Mouse (Mus musculus) cortical plate, adult 2 months (tissue): ENCODE data around the gene Myo3b. TPM values are rescaled to one million over a fixed set of nuclear protein-coding genes. Genes with fewer than 3 reads are reported as not detected.

Experiments
- H3K27ac ChIP-seq: fragments of 200-500 bp; 2 replicates; pipeline ENCODE4 v1.5.1; 2012; ENCODE audit warnings: low read length, control low read depth, inconsistent platforms; ENCODE audit not compliant: insufficient read depth
- H3K4me1 ChIP-seq: fragments of 200-500 bp; 2 replicates; pipeline ENCODE4 v1.6.1; 2011; ENCODE audit warnings: low read length; ENCODE audit not compliant: control insufficient read depth, insufficient read depth
- H3K4me3 ChIP-seq: fragments of 200-500 bp; 2 replicates; pipeline ENCODE4 v1.5.1; 2011; ENCODE audit warnings: mild to moderate bottlenecking, low read length, control low read depth; ENCODE audit not compliant: insufficient read depth
- CTCF ChIP-seq: fragments of 200-500 bp; IDR thresholded peaks from 2 replicates; pipeline ENCODE4 v1.5.1; 2011; ENCODE audit warnings: mild to moderate bottlenecking, control low read depth, low read length; ENCODE audit not compliant: insufficient read depth; ENCODE audit errors: extremely low read depth
- POLR2A ChIP-seq: fragments of 200-500 bp; IDR thresholded peaks from 2 replicates; pipeline ENCODE4 v1.6.1; 2011; ENCODE audit warnings: mild to moderate bottlenecking, low read length, control low read depth; ENCODE audit not compliant: insufficient read depth; ENCODE audit errors: extremely low read depth
- polyA plus RNA-seq: library from polyadenylated mRNA; depleted of rRNA; stranded (reverse); fragments of >200 nt; gene quantifications from 2 replicates; pipeline ENCODE4 v1.2.3, GENCODE M21; 2012

The Myo3b gene
- polyA plus RNA-seq, 1 experiment, result 0.44 TPM

- Histone ChIP-seq H3K4me3 (no peak overlapping the region), H3K4me1 (peaks cover 2% of the 10 kb centered on the region; the same call in 1 of the 2 replicates), H3K27ac (peak overlapping the region; percentile 36)
- TF ChIP-seq POLR2A (no peak), CTCF (no peak)
Measured at GRCm38 (mm10) chr2:70150399-70151035, 111.6 kb downstream of the Myo3b start.

- Histone ChIP-seq H3K4me1 (peaks cover 4% of the 10 kb centered on the region; the same call in 1 of the 2 replicates), H3K27ac (no peak overlapping the region), H3K4me3 (no peak overlapping the region)
- TF ChIP-seq CTCF, result no peak
- TF ChIP-seq POLR2A, result no peak
Measured at GRCm38 (mm10) chr2:70151930-70152329, 113.0 kb downstream of the Myo3b start.

GRCm38 (mm10) chr2:70155226-70155836 lies 116.4 kb downstream of the Myo3b start:
- TF ChIP-seq CTCF (no peak), POLR2A (no peak)
- Histone ChIP-seq H3K27ac (no peak overlapping the region), H3K4me3 (no peak overlapping the region), H3K4me1 (peaks cover 4% of the 10 kb centered on the region; the same call in 1 of the 2 replicates)

- peaks cover 2% of the 10 kb centered on the region; the same call in 1 of the 2 replicates for H3K4me1 ChIP-seq
- no peak overlapping the region for H3K27ac ChIP-seq
- no peak overlapping the region for H3K4me3 ChIP-seq
- TF ChIP-seq POLR2A (no peak), CTCF (no peak)
Measured at GRCm38 (mm10) chr2:70159543-70159942, 120.6 kb downstream of the Myo3b start.

- TF ChIP-seq CTCF (no peak), POLR2A (no peak)
Measured at GRCm38 (mm10) chr2:70166231-70166630, 127.3 kb downstream of the Myo3b start.

GRCm38 (mm10) chr2:70167944-70168935 lies 129.3 kb downstream of the Myo3b start:
- no peak overlapping the region for H3K4me3 ChIP-seq
- 0 out of 2 replicates have a peak overlapping the region, but pooled peaks have one; percentile 39 for H3K27ac ChIP-seq
- 0 out of 2 replicates have a peak, but pooled peaks cover 2% of the 10 kb centered on the region for H3K4me1 ChIP-seq
- no peak for TF ChIP-seq POLR2A
- TF ChIP-seq CTCF, result no peak

More at GRCm38 (mm10) chr2:70166231-70166630, 127.3 kb downstream of the Myo3b start:
- no peak overlapping the region for H3K4me3 ChIP-seq
- H3K27ac ChIP-seq, result no peak overlapping the region
- 0 out of 2 replicates have a peak, but pooled peaks cover 2% of the 10 kb centered on the region for H3K4me1 ChIP-seq

- Histone ChIP-seq H3K4me1 (0 out of 2 replicates have a peak, but pooled peaks cover 2% of the 10 kb centered on the region), H3K27ac (no peak overlapping the region), H3K4me3 (no peak overlapping the region)
- no peak for TF ChIP-seq CTCF
- TF ChIP-seq POLR2A, result no peak
Measured at GRCm38 (mm10) chr2:70170469-70170868, 131.5 kb downstream of the Myo3b start.

GRCm38 (mm10) chr2:70176823-70177708 lies 138.1 kb downstream of the Myo3b start:
- TF ChIP-seq POLR2A, result no peak
- no peak overlapping the region for H3K27ac ChIP-seq
- H3K4me1 ChIP-seq, result no peaks in the 10 kb centered on the region
- no peak overlapping the region for H3K4me3 ChIP-seq

- Histone ChIP-seq H3K4me1 (no peaks in the 10 kb centered on the region), H3K27ac (no peak overlapping the region), H3K4me3 (no peak overlapping the region)
- no peak for TF ChIP-seq CTCF
- no peak for TF ChIP-seq POLR2A
Measured at GRCm38 (mm10) chr2:70177709-70178030, 138.7 kb downstream of the Myo3b start.

- Histone ChIP-seq H3K27ac (no peak overlapping the region), H3K4me3 (no peak overlapping the region), H3K4me1 (no peaks in the 10 kb centered on the region)
- TF ChIP-seq CTCF (no peak), POLR2A (no peak)
Measured at GRCm38 (mm10) chr2:70178241-70178640, 139.3 kb downstream of the Myo3b start.
